Mouse (Mus musculus) layer of hippocampus, adult 8-10 months (tissue): ENCODE data around the gene Aco2. TPM values are rescaled to one million over a fixed set of nuclear protein-coding genes. Genes with fewer than 3 reads are reported as not detected.

Experiments used
- DNase-seq, 2 experiments: peaks; one replicate each; pipeline ENCODE4 v3.0.0; 2022; ENCODE audit warnings: low spot score in 2 of 2
- total RNA-seq, 4 experiments: library from RNA; stranded (reverse); gene quantifications; 2 replicates each; pipeline ENCODE4 v1.2.4; 2022

The Aco2 gene
- total RNA-seq, 4 experiments from 2014 or later, result 456 to 502 (median 473) TPM

DNA sequence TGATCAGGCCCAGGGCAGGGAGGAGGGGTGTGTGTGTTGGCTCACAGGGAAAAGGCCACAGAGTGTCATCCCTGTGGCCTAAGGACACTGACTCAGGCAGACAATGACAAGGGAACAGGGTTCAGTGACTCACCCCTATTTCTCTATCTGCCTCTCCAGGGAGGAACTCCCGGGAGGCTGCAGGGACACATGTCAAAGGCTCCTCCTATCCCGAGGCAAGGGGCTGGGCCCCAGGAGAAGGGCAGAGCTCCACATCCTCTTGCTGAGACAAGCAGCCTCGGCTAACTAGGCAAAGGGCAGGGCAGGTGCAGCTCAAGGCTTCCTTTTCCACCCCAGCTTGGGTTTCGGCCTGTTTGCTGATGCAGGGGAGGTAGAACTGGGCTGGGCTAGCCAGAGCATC is 26.4 kb upstream of the Aco2 start:
- DNase-seq, result no peak

DNA sequence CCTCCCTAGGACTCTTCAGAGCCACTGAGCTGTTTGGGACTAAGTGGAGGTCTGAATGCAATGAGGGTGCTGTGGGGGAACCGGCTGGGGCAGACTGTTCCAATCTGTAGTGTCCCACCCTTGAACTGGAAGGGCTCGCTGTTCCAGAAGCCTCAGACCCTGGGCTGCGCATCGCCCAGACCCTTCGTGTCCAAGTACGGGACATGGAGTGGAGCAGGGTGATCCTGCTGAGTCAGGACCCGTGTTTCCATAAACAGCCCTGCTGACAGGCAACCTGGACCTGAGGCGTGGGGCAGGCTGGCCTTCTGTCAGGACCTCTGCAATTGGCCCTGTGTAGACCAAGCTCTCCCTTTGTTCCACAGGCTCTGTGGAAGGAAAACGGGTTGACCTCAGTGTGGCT is 25.4 kb upstream of the Aco2 start:
- no peak for DNase-seq

DNA sequence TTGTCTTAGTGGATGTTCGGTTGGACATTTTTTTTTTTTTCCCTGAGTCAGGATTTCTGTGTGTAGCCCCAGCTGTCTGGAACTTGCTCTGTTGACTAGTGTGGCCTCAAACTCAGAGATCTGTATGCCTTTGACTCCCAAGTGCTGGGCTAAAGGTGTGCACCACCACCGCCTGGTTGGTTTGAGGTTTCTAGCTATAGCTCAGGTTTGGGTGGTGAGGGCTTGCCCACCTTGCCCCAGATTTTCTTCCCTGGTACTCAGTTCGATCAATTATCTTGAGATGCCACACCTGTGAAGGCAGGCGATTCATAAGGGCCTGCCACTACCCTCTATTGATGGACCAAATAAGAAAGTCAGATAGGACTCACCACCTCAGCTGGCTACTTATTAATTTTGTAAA is 24.9 kb upstream of the Aco2 start:
- no peak for DNase-seq

DNA sequence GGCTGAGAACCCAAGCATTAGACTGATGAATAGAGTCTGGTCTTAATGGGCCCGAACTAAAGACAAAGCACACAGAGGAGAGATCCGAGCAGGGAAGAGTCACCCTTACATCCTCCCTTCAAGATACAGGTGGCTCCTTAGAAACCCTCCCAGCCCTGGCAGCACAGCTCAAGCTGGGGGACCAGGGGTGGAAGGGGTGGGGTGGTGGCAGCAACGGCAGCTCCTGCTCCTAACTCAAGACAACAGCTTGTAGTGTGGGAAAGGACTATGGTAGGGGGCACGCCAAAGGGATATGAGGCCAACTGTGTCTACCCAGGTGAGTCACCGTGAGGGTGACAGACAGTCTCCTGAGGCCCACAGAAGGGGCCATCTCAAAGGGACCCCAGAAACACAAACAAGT is 24.2 kb upstream of the Aco2 start:
- no peak for DNase-seq

DNA sequence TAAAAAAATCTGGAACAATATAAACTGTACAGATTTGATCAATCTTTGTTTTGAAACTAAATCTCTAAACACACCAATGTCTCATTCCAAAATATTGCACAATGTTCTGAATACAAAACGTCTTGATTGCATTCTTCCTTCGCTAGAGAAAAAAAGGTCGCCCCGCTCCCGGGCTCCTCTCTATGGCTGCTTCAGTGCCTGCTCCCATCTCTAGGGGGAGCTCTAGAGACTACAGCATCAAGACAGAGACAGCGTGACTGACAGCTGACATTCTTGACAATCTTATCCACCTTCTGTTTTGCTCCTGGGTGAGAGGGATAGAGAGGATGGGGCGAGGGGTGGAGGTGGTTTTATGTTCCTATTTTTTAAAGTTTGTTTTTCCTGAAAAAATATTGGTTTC is 23.8 kb upstream of the Aco2 start:
- peak in 1 of 2 experiments; percentile 55 for DNase-seq

DNA sequence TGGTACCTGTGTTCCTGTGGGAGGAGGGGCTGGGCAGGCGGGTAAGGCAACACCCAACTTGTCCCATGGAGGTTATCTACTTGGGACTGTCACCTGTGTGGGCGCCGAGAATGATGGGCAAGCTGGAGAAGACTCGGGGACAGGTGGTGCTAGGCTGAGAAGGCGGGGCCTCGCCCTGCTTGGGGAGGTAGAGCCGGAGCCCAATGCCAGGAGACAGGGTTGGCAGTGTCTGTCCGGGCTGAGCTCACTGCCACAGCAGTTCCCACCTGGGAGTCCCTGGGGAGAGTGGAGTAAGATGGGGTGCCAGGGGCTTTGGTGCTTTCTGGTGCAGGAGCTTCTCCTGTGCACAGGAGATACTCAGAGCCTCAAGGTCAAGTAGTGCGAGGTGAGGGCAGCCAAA is 23.0 kb upstream of the Aco2 start:
- no peak for DNase-seq

DNA sequence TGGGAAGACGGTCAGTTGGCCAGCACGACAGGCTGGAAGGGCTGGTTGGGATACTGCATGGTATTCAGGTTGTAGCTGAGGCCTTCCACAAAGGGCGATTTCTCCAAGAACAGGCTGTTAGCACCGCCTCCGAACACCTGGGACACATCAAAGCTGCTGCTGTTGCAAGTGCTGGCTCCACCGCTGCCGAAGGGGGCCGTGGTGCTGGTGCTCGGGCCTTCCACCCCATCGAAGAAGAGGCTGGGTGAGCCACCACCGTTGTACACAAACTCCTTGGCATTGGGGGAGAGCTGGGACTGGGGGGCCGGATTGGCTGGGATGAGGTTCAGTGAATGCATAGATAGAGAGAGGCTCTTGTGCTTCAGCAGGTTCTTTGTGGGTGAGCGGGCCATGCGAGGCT is 21.4 kb upstream of the Aco2 start:
- DNase-seq, result no peak

DNA sequence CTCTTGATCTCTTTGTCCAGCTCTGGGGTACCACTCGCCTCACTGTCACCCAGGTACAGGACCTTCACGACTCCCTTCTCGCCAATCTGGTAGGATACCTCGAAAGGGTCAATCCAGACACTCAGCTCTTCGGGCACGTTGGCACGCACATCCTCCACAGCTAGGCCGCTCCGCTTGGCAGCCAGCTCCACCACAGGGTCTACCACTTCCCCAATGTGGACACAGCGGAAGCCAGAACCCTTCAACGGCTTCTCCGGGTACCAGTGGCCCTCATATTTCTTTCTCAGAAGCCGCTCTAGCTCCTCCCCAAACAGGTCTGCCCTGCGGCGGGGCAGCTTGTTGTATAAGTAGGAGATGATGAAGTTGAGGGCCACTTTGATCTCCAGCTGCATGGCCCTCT is 20.7 kb upstream of the Aco2 start:
- DNase-seq, result no peak

DNA sequence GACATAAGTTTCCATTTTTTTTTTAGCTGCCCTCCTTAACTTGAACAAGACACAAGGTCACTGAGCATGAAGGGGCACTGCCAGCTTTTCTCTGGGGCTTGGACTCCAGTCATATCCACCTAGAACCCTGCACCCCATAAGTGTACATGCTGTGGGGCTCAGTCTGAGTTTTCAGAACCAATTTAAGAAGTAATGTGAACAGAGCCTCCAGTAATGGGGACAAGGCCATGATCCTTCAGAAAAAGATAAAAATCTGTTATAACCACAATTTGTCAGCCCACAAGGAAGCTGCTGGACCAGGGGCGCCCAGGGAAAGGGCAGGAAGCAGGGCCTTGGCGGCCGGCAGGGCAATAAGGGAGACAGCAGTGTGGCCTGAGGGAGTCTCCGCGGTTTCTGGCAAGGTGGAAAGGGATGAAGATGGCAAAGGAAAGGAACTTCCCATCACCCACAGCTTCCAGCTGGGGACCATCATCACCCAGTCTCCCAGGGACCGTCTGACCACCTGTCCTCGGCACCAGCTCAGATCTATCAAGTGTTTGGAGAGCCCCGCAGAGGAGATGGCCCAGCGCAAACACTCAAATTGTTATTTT is 19.6 kb upstream of the Aco2 start:
- DNase-seq, result no peak

DNA sequence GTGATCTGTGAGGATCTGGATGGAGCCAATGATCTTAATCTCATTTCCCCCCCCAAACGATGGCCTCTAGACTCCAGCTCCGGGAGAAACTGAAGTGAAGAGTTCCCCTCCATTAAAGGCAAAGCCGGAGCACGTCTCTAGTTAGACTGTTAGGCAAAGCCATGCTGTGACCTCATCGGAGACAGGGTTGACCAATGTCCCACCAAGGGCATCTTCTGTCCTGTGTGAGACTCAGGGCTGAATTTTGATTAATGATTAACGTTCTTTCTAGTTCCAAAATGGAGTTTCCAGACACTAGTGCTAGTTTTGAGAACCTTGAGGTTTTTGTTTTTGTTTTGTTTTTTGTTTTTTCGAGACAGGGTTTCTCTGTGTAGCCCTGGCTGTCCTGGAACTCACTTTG is 19.0 kb upstream of the Aco2 start:
- DNase-seq, result no peak

DNA sequence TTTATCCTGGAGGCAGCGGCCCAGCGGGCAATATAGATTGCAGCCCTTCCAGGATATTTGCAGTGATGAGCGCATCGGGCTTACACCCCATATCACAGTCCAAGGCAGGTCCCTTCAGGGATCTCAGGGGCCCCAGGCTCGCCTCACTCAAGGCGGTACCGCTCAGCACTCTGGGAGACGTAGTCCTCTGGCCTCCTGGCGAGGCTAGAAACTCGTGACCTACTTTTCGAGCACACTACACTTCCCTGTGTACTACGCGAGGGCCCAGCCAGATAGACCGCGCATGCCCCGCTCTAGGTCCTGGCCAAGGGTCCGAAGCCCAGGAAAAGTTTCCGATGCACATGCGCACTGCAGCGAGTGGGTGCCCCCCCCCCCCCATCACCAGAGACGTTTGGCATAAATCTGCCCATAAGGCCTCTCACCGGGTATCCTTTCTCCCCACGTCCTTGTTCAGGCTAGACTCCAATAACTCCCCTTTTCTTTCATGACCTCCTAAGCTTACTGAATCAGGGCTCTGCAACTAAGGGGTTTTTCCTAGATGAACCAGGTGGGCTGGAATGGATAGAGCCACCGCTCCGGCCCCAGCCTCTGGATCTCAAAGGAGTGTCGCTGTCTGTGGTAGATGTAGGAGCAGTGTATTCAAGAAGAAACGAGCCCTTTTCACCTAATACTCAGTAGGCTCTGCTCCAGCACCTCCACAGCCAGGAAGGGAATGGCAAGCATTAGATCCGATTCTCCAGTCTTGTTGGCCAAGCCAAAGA is 15.9 kb upstream of the Aco2 start:
- peak; percentile 84 to 88 for DNase-seq

DNA sequence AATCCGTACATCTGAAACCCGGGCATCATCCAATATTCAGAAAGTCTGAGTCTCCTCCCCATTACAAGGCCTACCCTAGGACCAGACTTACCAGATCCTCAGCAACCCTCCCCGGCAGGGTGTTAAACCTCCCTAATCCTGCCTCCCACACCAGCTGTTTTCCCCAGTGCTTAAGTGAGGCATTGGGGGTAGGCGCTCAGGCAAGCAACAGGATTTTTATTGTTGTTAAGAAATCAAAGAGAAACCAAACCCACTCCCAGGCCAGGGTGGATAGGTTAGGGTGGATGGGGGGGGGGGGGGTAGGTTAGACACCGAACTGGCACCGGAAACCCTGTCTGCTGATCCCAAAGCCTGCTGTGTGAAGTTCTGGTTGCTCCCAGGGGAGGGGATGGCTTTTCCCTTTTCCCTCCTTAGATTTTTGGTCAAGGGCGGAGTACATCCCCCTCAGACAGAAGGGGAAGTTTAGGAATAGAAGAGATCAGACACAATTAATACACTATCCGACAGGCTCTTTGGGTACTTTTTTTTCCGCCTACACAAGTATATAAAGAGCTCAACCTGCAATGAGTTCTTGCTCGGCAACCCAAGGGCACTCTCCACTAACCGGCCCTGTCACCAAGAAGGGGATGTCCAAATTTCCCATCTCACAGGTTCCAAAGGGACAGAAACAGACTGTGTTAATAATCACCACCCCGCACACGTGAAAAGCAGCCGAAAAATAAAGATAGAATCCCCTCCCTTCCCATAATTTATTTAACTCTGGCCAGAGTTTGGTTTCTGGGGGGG is 15.0 kb upstream of the Aco2 start:
- DNase-seq, result no peak

DNA sequence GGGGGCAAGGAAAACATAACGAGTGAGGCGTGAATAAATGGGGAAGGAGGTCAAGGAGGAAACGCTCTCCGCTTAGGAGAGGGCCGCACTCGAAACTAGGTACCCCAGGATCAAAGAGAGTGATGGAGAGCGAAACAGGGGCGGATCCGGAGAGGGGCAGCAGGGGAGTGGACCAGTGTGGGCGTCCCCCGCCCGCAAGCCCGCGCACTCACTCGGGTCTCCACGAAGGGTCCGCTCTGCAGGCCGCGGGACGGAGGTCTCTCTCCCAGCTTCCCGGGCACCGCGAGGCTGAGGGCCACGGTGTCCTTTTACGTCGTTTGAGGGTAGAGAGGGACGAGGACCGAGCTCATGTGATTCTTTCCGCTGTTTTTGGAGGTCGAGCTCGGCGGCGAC is 14.4 kb upstream of the Aco2 start:
- DNase-seq, result no peak

DNA sequence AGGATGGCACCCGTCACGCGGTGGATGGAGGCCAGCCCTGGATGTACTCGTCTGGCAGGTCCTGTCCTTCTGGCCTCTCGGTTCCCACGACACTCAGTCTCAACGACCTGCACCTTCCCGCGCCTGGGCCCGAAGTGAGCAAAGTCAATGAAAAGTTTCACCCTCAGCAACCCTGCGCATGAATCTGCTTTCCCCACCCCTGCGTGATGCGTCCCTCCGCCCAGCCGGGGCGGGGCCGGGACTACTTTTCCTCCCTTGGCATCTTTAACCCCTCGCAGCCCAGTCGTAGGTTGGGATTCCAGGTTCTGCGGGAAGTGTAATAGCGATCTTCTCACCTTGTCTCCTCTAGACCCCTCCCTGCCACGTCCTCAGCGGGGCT is 14.0 kb upstream of the Aco2 start:
- DNase-seq, result peak; percentile 87 to 93

DNA sequence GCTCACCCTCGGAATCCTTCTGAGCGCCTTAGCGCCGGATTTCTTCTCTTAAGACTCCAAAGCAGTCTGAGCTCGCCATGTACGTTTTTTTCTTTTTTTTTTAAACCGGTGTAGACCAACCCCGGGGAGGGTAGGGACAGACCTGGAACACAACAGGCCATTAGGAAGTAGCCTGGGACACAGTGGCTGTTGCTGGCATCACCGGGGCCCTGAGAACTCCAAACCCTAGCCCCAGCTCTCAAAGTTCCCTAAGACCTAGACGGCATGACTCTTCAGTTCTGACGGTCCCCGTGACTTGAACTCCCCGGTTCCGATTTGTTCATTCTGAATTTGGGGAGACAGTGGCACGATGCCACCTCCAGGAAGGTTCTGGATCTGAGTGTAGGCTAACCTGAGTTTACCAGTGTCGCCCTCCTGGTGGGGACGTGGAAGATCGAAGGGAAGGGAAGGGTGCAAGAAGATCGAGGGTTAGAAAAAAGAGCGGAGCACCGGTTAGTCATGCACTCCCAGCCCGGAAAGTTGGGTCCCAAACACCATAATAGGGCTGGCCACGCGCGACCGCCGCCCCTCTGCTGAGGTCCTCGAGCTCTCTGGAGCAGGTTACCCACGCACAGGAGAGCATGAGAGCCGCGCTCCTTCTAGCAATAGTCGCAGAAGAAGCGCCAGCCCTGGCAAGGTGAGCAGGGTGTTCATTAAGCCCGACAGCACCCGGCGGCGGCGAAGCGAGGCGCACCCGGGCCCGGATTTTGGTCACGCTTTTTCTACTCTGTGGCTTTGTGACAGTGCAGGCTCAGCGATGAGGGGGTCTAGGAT is 13.4 kb upstream of the Aco2 start, which contains the start of gene Tob2:
Tob2 (minus strand) TSS at position 280 of the 813 bp plus-strand sequence.
- peak; percentile 75 to 77 for DNase-seq

DNA sequence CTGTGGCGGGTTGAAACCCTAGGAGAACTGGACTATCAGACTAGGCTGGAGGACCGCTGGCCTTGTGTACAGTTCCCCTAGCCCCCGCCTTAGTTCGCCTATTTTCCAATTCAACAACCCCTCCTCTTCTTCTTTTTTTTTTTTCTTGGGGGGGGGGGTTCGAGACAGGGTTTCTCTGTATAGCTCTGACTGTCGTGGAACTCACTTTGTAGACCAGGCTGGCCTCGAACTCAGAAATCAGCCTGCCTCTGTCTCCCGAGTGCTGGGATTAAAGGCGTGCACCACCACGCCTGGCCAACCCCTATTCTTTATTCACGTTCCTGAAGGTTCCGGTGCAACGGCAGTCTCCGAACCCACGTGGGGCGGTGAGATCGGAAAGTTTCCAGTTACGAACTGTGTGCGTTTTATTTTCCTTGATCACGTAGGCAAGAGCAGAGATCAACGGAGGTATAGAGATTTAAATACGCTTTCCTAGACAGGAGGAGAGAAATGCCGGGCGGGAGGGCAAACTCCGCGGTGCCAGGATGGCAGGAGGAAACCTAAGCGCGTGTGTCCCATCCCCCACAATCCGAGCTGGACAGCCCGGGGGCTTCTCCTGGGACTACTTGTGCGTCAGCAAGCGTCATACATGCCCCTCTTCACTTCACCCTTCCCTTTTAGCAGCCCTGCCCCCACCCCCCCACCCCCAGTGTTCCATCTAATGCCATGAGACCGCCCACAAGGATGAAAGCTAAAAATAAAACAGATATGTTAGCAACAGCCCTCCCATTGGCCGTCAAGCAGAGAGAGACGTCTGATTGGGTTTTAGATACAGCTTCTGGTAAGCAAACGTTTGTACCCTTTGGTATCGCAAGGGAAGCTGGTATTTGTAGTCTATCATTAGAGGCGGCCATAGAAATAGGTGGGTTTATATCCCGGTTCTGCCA is 12.5 kb upstream of the Aco2 start:
- peak; percentile 90 to 96 for DNase-seq

DNA sequence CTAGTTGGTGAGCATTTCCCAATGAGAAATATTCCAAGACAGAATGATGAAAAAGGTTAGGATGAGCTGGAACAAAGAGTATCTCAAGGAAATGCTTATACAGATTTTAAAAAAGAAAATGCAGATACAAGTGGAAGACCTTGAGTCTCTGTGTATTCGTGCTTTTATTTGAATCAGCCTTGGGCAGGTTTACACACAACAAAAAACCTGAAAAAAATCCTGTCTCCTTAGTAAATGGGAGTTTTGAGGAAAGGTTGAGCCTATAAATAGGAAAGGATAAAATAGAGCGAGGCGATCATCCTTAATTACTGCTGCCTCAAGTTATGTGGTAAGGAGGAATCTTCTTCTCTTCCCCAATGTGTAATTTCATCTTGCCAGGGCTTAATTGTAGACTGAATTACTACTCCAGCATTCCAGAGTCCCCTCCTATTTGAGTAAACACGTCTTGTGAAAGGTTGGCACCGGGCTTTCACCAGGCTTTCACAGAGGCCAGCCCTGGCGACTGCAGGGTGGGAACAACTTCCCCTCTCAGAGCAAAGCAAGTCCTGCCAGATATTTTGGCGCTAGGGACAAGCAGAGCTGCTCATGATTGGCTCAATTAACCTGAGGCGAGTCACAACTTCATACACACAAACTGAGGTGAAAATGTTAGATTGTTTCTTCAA is 11.5 kb upstream of the Aco2 start:
- no peak for DNase-seq

DNA sequence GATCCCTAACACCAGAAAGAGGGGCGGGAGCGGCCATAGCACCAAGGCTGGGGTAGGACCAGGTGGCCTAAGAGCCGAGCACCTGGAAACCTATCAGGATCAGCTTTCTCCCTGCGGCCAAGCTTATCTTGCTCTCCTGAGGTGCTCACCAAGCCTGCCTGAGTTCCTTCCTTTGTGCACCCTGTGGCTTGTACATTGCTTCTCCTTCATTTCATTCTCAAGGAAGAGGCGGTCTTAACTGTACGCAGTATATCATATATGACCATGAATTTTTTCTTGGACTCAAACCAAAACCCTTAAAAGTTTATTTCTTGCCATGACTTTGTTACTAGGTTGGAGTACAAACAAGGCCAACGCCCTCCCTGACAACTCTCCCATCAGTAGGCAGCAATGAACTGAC is 7.9 kb upstream of the Aco2 start:
- DNase-seq, result no peak

DNA sequence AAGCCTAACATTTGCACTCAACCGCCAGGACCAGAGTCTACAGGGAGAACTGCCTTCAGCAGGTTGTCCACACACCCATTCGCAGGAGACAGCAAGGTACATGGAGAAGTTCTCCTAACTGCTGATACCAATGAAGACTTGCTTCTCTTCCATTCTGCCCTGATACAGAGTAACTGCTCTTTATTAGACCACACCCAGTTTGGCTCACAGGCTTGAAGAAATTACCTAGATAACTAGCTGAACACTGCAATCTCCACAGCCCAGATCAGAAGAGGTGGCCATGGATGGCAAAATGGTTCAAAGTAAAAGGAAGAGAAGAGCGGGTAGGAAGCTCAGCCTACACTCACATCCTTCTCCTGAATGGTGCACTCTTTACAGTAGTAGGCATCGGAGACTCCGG is 2.1 kb upstream of the Aco2 start:
- no peak for DNase-seq
